Mouse (Mus musculus) hindbrain, embryonic 10.5 days (tissue): ENCODE data around the gene Bbs1. TPM values are rescaled to one million over a fixed set of nuclear protein-coding genes. Genes with fewer than 3 reads are reported as not detected.
"Not testable (repeated sequence)": the region's sequence is repeated elsewhere in the genome, so short reads cannot be mapped to it uniquely, and the experiment has no call there.

Experiments
- DNase-seq: peaks from one replicate; pipeline ENCODE4 v3.0.0-alpha.2; 2017; ENCODE audit warnings: low spot score
- H3K27ac ChIP-seq: fragments of 300-500 bp; sonication (generic); 2 replicates; pipeline ENCODE4 v1.5.1; 2016; ENCODE audit warnings: mild to moderate bottlenecking, moderate library complexity
- H3K27me3 ChIP-seq: fragments of 300-500 bp; sonication (generic); 2 replicates; pipeline ENCODE4 v1.6.1; 2016; ENCODE audit warnings: mild to moderate bottlenecking; ENCODE audit not compliant: poor library complexity, insufficient read depth, severe bottlenecking
- H3K36me3 ChIP-seq: fragments of 300-500 bp; sonication (generic); 2 replicates; pipeline ENCODE4 v1.6.1; 2016; ENCODE audit warnings: mild to moderate bottlenecking, moderate library complexity
- H3K4me1 ChIP-seq: fragments of 300-500 bp; sonication (generic); replicated peaks from 2 replicates; pipeline ENCODE4 v1.6.1; 2016; ENCODE audit warnings: mild to moderate bottlenecking
- H3K4me3 ChIP-seq: fragments of 300-500 bp; sonication (generic); 2 replicates; pipeline ENCODE4 v1.5.1; 2016; ENCODE audit warnings: mild to moderate bottlenecking, moderate library complexity
- H3K9me3 ChIP-seq: fragments of 300-500 bp; sonication (generic); 2 replicates; pipeline ENCODE4 v1.6.1; 2016; ENCODE audit warnings: mild to moderate bottlenecking, moderate library complexity
- WGBS: fragments of 180-500 bp; shearing (Covaris S2); methylation state at CpG from one replicate; pipeline ENCODE4 v1.1.7; 2016; 5-methylcytosine and 5-hydroxymethylcytosine counted together
- polyA plus RNA-seq: library from polyadenylated mRNA; unstranded; fragments of >200 nt; fragmentation: Nextera tagmentation; extraction: Ambion mirVana; gene quantifications from 2 replicates; pipeline ENCODE4 v1.2.1, GENCODE M21; 2016

Bbs1 gene
- polyA plus RNA-seq, 1 experiment from 2014 or later = 8.3 TPM

- Histone ChIP-seq H3K4me3 (peak within 1 kb of the TSS; percentile 95), H3K36me3 (no peaks in the 10 kb centered on the region), H3K27me3 (peaks cover 12% of the 10 kb centered on the region), H3K9me3 (no peaks in the 10 kb centered on the region), H3K4me1 (peaks cover 38% of the 10 kb centered on the region), H3K27ac (peak within 1 kb of the TSS; percentile 88)
- WGBS = 2% methylated on average over 17 of the region's 17 CpGs
- DNase-seq = no peak
Observed at GRCm38 (mm10) chr19:4877785-4878184, 28.6 kb downstream of the Bbs1 start, which contains the start of gene Actn3. Gene Actn3, minus strand, starts transcription at chr19:4877909.

GRCm38 (mm10) chr19:4876755-4877154 lies 29.7 kb downstream of the Bbs1 start:
- no peaks in the 10 kb centered on the region for H3K9me3 ChIP-seq
- peak overlapping the region; percentile 95; the same call in 1 of the 2 replicates for H3K4me3 ChIP-seq
- peaks cover 12% of the 10 kb centered on the region for H3K27me3 ChIP-seq
- no peak for DNase-seq
- H3K36me3 ChIP-seq = no peaks in the 10 kb centered on the region
- H3K27ac ChIP-seq = peak overlapping the region; percentile 88
- peaks cover 38% of the 10 kb centered on the region for H3K4me1 ChIP-seq
- whole genome bisulfite sequencing = 62% methylated on average over 3 of the region's 3 CpGs

GRCm38 (mm10) chr19:4876241-4876640 lies 30.2 kb downstream of the Bbs1 start:
- Histone ChIP-seq H3K27ac (no peak overlapping the region), H3K9me3 (no peaks in the 10 kb centered on the region), H3K4me1 (peaks cover 38% of the 10 kb centered on the region), H3K27me3 (peaks cover 12% of the 10 kb centered on the region), H3K36me3 (no peaks in the 10 kb centered on the region), H3K4me3 (no peak overlapping the region)
- no peak for DNase-seq
- 73% methylated on average over 3 of the region's 4 CpGs for WGBS

- not testable (repeated sequence) for DNase-seq, H3K36me3 ChIP-seq, H3K4me3 ChIP-seq, H3K9me3 ChIP-seq, H3K27ac ChIP-seq
- whole genome bisulfite sequencing = 84% methylated on average over 1 of the region's 1 CpGs
- H3K4me1 ChIP-seq = peaks cover 34% of the 10 kb centered on the region
- H3K27me3 ChIP-seq = peaks cover 12% of the 10 kb centered on the region
Observed at GRCm38 (mm10) chr19:4874613-4875012, 31.8 kb downstream of the Bbs1 start.

- H3K4me3 ChIP-seq = peak overlapping the region; percentile 23; the same call in 1 of the 2 replicates
- no peak for DNase-seq
- WGBS = 8% methylated on average over 17 of the region's 17 CpGs
Observed at GRCm38 (mm10) chr19:4865147-4865546, 41.3 kb downstream of the Bbs1 start.

GRCm38 (mm10) chr19:4863048-4863447 lies 43.4 kb downstream of the Bbs1 start:
- Histone ChIP-seq H3K27me3 (peaks cover 16% of the 10 kb centered on the region), H3K36me3 (peaks cover 22% of the 10 kb centered on the region), H3K4me1 (peaks cover 12% of the 10 kb centered on the region), H3K9me3 (no peaks in the 10 kb centered on the region), H3K27ac (no peak overlapping the region), H3K4me3 (no peak overlapping the region)
- peak; percentile 20 for DNase-seq
- 71% methylated on average over 6 of the region's 6 CpGs for WGBS

More at GRCm38 (mm10) chr19:4865147-4865546, 41.3 kb downstream of the Bbs1 start:
- Histone ChIP-seq H3K27ac (no peak overlapping the region), H3K27me3 (peaks cover 16% of the 10 kb centered on the region), H3K9me3 (no peaks in the 10 kb centered on the region), H3K4me1 (peaks cover 13% of the 10 kb centered on the region), H3K36me3 (peaks cover 12% of the 10 kb centered on the region; the same call in 1 of the 2 replicates)

- Histone ChIP-seq H3K4me1 (peaks cover 21% of the 10 kb centered on the region), H3K27ac (no peak overlapping the region), H3K4me3 (no peak overlapping the region), H3K27me3 (peaks cover 8% of the 10 kb centered on the region; the same call in 1 of the 2 replicates), H3K36me3 (peaks cover 27% of the 10 kb centered on the region), H3K9me3 (no peaks in the 10 kb centered on the region)
- WGBS = 80% methylated on average over 6 of the region's 6 CpGs
- DNase-seq = no peak
Observed at GRCm38 (mm10) chr19:4859081-4859480, 47.3 kb downstream of the Bbs1 start.

- 75% methylated on average over 4 of the region's 4 CpGs for WGBS
Observed at GRCm38 (mm10) chr19:4855951-4856350, 50.5 kb downstream of the Bbs1 start.

GRCm38 (mm10) chr19:4855470-4855820 lies 51.0 kb downstream of the Bbs1 start:
- Histone ChIP-seq H3K36me3 (peaks cover 18% of the 10 kb centered on the region), H3K4me3 (peak overlapping the region; percentile 70), H3K27ac (peak overlapping the region; percentile 85), H3K9me3 (no peaks in the 10 kb centered on the region), H3K4me1 (peaks cover 22% of the 10 kb centered on the region), H3K27me3 (peaks cover 8% of the 10 kb centered on the region; the same call in 1 of the 2 replicates)
- DNase-seq = no peak
- 2% methylated on average over 14 of the region's 14 CpGs for WGBS

More at GRCm38 (mm10) chr19:4855951-4856350, 50.5 kb downstream of the Bbs1 start:
- peaks cover 21% of the 10 kb centered on the region for H3K4me1 ChIP-seq
- no peak for DNase-seq
- H3K36me3 ChIP-seq = peaks cover 20% of the 10 kb centered on the region
- peaks cover 8% of the 10 kb centered on the region; the same call in 1 of the 2 replicates for H3K27me3 ChIP-seq
- peak overlapping the region; percentile 70 for H3K4me3 ChIP-seq
- no peaks in the 10 kb centered on the region for H3K9me3 ChIP-seq
- no peak overlapping the region for H3K27ac ChIP-seq

GRCm38 (mm10) chr19:4854552-4855469 lies 51.6 kb downstream of the Bbs1 start, which contains the start of gene Ctsf:
Gene Ctsf, plus strand, starts transcription at chr19:4855130.
- 4% methylated on average over 45 of the region's 45 CpGs for WGBS
- peaks cover 24% of the 10 kb centered on the region for H3K4me1 ChIP-seq

GRCm38 (mm10) chr19:4850281-4850680 lies 56.1 kb downstream of the Bbs1 start:
- no peaks in the 10 kb centered on the region for H3K9me3 ChIP-seq
- no peak overlapping the region for H3K27ac ChIP-seq
- no peak overlapping the region for H3K4me3 ChIP-seq
- H3K36me3 ChIP-seq = no peaks in the 10 kb centered on the region
- H3K27me3 ChIP-seq = no peaks in the 10 kb centered on the region; the same call in 1 of the 2 replicates
- 48% methylated on average over 5 of the region's 5 CpGs for WGBS
- no peak for DNase-seq
- peaks cover 13% of the 10 kb centered on the region for H3K4me1 ChIP-seq

More at GRCm38 (mm10) chr19:4854552-4855469, 51.6 kb downstream of the Bbs1 start, which contains the start of gene Ctsf:
- peaks cover 14% of the 10 kb centered on the region for H3K36me3 ChIP-seq
- H3K4me3 ChIP-seq = peak within 1 kb of the TSS; percentile 70
- peak; percentile 89 for DNase-seq
- H3K27ac ChIP-seq = peak within 1 kb of the TSS; percentile 85
- H3K9me3 ChIP-seq = no peaks in the 10 kb centered on the region
- H3K27me3 ChIP-seq = peaks cover 8% of the 10 kb centered on the region; the same call in 1 of the 2 replicates

GRCm38 (mm10) chr19:4849800-4850199 lies 56.6 kb downstream of the Bbs1 start:
- Histone ChIP-seq H3K36me3 (no peaks in the 10 kb centered on the region), H3K4me1 (peaks cover 9% of the 10 kb centered on the region), H3K4me3 (no peak overlapping the region), H3K27ac (no peak overlapping the region), H3K27me3 (no peaks in the 10 kb centered on the region; the same call in 1 of the 2 replicates), H3K9me3 (no peaks in the 10 kb centered on the region)
- no peak for DNase-seq
- WGBS = 53% methylated on average over 4 of the region's 4 CpGs

GRCm38 (mm10) chr19:4847490-4847889 lies 58.9 kb downstream of the Bbs1 start:
- Histone ChIP-seq H3K4me1 (0 out of 2 replicates have a peak, but pooled peaks cover 3% of the 10 kb centered on the region), H3K4me3 (no peak overlapping the region), H3K27me3 (peaks cover under 1% of the 10 kb centered on the region; the same call in 1 of the 2 replicates), H3K27ac (no peak overlapping the region), H3K9me3 (no peaks in the 10 kb centered on the region), H3K36me3 (no peaks in the 10 kb centered on the region)
- 40% methylated on average over 7 of the region's 7 CpGs for WGBS
- DNase-seq = no peak
